Mouse (Mus musculus): Measurements from ENCODE around the gene Slc30a2.

- TF ChIP-seq CTCF (IDR thresholded peaks at IDR 0.05; ENCODE audit: borderline replicate concordance, extremely low read depth, insufficient read depth, insufficient read length): no peak
- no peak for TF ChIP-seq POLR2A (IDR thresholded peaks at IDR 0.05; ENCODE audit: borderline replicate concordance, extremely low read depth, insufficient read depth, insufficient read length, poor library complexity, severe bottlenecking)
These were observed 19.6 kb downstream of the Slc30a2 start for GRCm38 (mm10) chr4:134362586-134362985.
